Comparison of ENCODE assay signal across 25 mouse cellular contexts in genomic region chr1:178556226-178556625, GRCm38 (mm10). TPM values are rescaled to one million over a fixed set of nuclear protein-coding genes. Genes with fewer than 3 reads are reported as not detected.
DNase-seq lines count a peak whose midpoint lies in the region; ATAC-seq lines count a peak whose summit lies in the region.
"Had no signal": no experiment of that assay in that cellular context is flagged by ENCODE, and none has a peak within 500 bp of the region (broad histone marks: within the 10 kb centered on the region; RNA-seq: fewer than 3 reads in every experiment).

No protein-coding gene starts in this region.

- no peak overlapping the region for H3K9ac ChIP-seq in intestine, embryonic 15.5 days
- H3K9ac ChIP-seq: forebrain, embryonic 13.5 days; heart, embryonic 13.5 days; hindbrain, embryonic 14.5 days had no signal

- no peaks in the 10 kb centered on the region for H3K36me3 ChIP-seq in intestine, embryonic 15.5 days
- H3K36me3 ChIP-seq: forebrain, embryonic 10.5 days had no signal

- H3K27me3 ChIP-seq in intestine, embryonic 15.5 days (replicated peaks), result no peaks in the 10 kb centered on the region
- H3K27me3 ChIP-seq: forebrain, embryonic 13.5 days; heart, embryonic 13.5 days had no signal

- no peaks in the 10 kb centered on the region for H3K9me3 ChIP-seq in intestine, embryonic 15.5 days
- H3K9me3 ChIP-seq: heart, embryonic 10.5 days had no signal

- H3K4me1 ChIP-seq in intestine, embryonic 15.5 days (replicated peaks), result no peaks in the 10 kb centered on the region

- intact Hi-C loops in left cerebral cortex, postnatal 4 days (cut with DNase I), result no loop called here
- intact Hi-C loops in left cerebral cortex, postnatal 10 days (cut with DNase I), result no loop called here

- H3K27ac ChIP-seq in intestine, embryonic 15.5 days, result no peak overlapping the region
- H3K27ac ChIP-seq: forebrain, embryonic 10.5 days; forebrain, embryonic 13.5 days; heart, adult 2 months; heart, embryonic 10.5 days; heart, embryonic 13.5 days; hindbrain, embryonic 14.5 days; hindbrain, postnatal 0 days had no signal

- H3K4me3 ChIP-seq in intestine, embryonic 15.5 days (replicated peaks), result no peak overlapping the region
- H3K4me3 ChIP-seq: forebrain, embryonic 10.5 days; forebrain, embryonic 13.5 days; heart, adult 2 months; heart, embryonic 10.5 days; heart, embryonic 13.5 days had no signal

- H3K4me2 ChIP-seq in intestine, embryonic 15.5 days (replicated peaks), result no peak overlapping the region
- H3K4me2 ChIP-seq: forebrain, embryonic 13.5 days; heart, embryonic 13.5 days; hindbrain, embryonic 14.5 days had no signal

- DNase-seq in cerebellum, adult 11 months, result peak; percentile 37
- no peak for DNase-seq in cerebellum, adult 8-10 months
- DNase-seq in left cerebral cortex, postnatal 4 days, result peak; percentile 53
- DNase-seq in left cerebral cortex, postnatal 10 days (ENCODE audit: extremely low spot score in 1 of 2, low spot score in 2 of 2), result no peak
- peak; percentile 48 for DNase-seq in cerebellum, adult 9-11 months
- DNase-seq in cerebellum, postnatal 25 days, result peak; percentile 68 to 80
- DNase-seq: adrenal gland, adult 8-10 months; adrenal gland, postnatal 25 days; gastrocnemius, postnatal 10 days; gastrocnemius, postnatal 36 days; heart, adult 2 months; heart, postnatal 14 days; heart, postnatal 4 days; kidney, adult 18-20 months had no signal

- ATAC-seq in intestine, embryonic 15.5 days, result no peak
- ATAC-seq in megakaryocyte-erythroid progenitor cell, adult 5-6 weeks (replicated peaks; ENCODE audit: low FRiP score, low TSS enrichment, poor library complexity, severe bottlenecking), result no peak
- ATAC-seq: activated CD4-positive, CD25-positive, alpha-beta regulatory T cell, adult 4 months; forebrain, embryonic 13.5 days; forebrain, embryonic 16.5 days; hindbrain, postnatal 0 days; inflammation-experienced regulatory T-cells, adult 6 months had no signal

- 93% methylated on average over 8 of the region's 8 CpGs for WGBS in intestine, embryonic 15.5 days

RNA-seq across cellular contexts. Expression of gene Kif26b, which starts 27.3 kb away (rescaled TPM):
- 10 to 100 TPM; 44.1 to 49.3 TPM for total RNA-seq in left cerebral cortex, postnatal 4 days (2021)
- 10 to 100 TPM; 16.3 to 18.8 TPM for total RNA-seq in left cerebral cortex, postnatal 10 days (2021)
- polyA plus RNA-seq in intestine, embryonic 15.5 days (2015; fragmentation: Nextera tagmentation; extraction: Ambion mirVana), result 4.7 and 4.9 TPM in 2 replicates
- 2.8 and 5.7 TPM in 2 replicates for total RNA-seq in megakaryocyte-erythroid progenitor cell, adult 5-6 weeks (2014; fragmentation: Nextera tagmentation)
- 1.2 and 3.7 TPM in 2 replicates for total RNA-seq in megakaryocyte-erythroid progenitor cell, adult 5-6 weeks (2017)
- polyA plus RNA-seq: activated CD4-positive, CD25-positive, alpha-beta regulatory T cell, adult 4 months; inflammation-experienced regulatory T-cells, adult 6 months had no signal

Comparison
In these comparisons a context has a peak if more than half of its experiments do, and no peak if none do; other contexts are left out.
1. DNase-seq: peak in cerebellum, adult 11 months (single experiment), left cerebral cortex, postnatal 4 days (single experiment), cerebellum, adult 9-11 months (single experiment) and cerebellum, postnatal 25 days (2 of 2); none in cerebellum, adult 8-10 months (single experiment) and left cerebral cortex, postnatal 10 days (0 of 2).